Mouse (Mus musculus): ENCODE results near the gene Dock6. TPM values are rescaled to one million over a fixed set of nuclear protein-coding genes. Genes with fewer than 3 reads are reported as not detected.

The Dock6 gene
- polyA plus RNA-seq, 1 experiment = 59.4 TPM

GRCm38 (mm10) chr9:21859606-21860005 lies 7.2 kb upstream of the Dock6 start:
- no peak for TF ChIP-seq CTCF (IDR thresholded peaks at IDR 0.05; ENCODE audit: borderline replicate concordance, extremely low read depth, insufficient read depth, insufficient read length)
- TF ChIP-seq POLR2A (IDR thresholded peaks at IDR 0.05; ENCODE audit: borderline replicate concordance, extremely low read depth, insufficient read depth, insufficient read length, poor library complexity, severe bottlenecking) = no peak
- no peak for DNase-seq (ENCODE audit: low read depth)

DNA sequence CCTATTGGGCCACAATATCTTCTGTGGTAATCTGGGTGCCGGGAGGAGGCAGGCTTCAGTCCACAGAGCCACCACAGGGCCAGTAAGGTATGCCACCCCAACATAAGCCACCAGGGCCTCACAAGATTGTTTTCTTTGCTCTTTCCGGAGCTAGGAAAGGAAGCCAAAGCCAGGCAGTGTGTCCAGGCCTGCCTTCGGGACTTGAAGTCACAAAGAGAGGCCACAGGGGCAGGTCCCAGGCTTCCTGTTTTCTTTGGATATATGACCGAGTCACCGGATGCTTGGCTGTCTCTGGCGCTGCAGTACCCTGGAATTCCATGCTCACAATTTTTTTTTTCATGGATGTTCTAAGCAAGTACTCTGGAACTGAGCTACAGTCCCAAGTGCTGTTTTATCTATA lies 5.6 kb upstream of the Dock6 start:
- no peak for DNase-seq (ENCODE audit: low read depth)
- no peak for TF ChIP-seq POLR2A (IDR thresholded peaks at IDR 0.05; ENCODE audit: borderline replicate concordance, extremely low read depth, insufficient read depth, insufficient read length, poor library complexity, severe bottlenecking)
- no peak for TF ChIP-seq CTCF (IDR thresholded peaks at IDR 0.05; ENCODE audit: borderline replicate concordance, extremely low read depth, insufficient read depth, insufficient read length)

DNA sequence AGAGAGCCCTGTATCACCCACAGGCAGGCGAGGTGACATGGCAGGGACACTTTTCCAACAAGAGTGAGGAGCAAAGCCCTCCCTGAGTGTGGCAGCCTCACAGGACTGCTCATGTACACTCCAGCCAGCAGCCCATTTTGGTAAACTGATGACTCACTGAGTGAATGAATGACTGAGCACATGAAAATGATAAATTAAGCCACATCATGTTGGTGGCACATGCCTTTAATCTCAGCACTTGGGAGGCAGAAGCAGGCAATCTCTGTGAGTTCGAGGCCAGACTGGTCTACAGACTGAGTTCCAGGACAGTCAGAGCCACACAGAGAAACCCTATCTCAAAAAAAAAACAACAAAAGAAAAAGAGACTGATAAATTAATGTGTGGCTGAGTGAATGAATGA lies 5.1 kb upstream of the Dock6 start:
- no peak for DNase-seq (ENCODE audit: low read depth)
- TF ChIP-seq CTCF (IDR thresholded peaks at IDR 0.05; ENCODE audit: borderline replicate concordance, extremely low read depth, insufficient read depth, insufficient read length) (no peak), POLR2A (IDR thresholded peaks at IDR 0.05; ENCODE audit: borderline replicate concordance, extremely low read depth, insufficient read depth, insufficient read length, poor library complexity, severe bottlenecking) (no peak)

- TF ChIP-seq CTCF (IDR thresholded peaks at IDR 0.05; ENCODE audit: borderline replicate concordance, extremely low read depth, insufficient read depth, insufficient read length) (no peak), POLR2A (IDR thresholded peaks at IDR 0.05; ENCODE audit: borderline replicate concordance, extremely low read depth, insufficient read depth, insufficient read length, poor library complexity, severe bottlenecking) (no peak)
- no peak for DNase-seq (ENCODE audit: low read depth)
These were observed 2.5 kb upstream of the Dock6 start for GRCm38 (mm10) chr9:21854894-21855293.

DNA sequence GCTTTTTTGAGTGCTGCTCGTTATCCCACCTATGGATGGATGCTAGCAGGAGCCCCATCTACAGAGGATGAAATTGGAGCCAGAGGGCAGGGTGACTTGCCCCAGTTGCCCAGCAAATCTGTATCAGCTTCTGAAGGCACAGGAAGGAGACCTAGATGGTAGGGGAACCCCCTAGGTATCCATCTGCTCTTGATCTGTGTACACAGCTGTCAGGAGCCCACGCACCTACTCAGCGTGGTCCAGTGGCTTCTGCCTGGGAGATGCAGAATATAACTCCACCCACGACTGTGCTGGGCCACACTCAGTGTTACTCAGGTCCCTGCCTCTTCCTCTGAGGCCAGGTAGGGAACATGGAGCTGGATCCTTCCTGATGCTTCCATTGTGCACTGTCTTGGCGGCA lies 1.5 kb upstream of the Dock6 start:
- DNase-seq (ENCODE audit: low read depth) = no peak
- TF ChIP-seq POLR2A (IDR thresholded peaks at IDR 0.05; ENCODE audit: borderline replicate concordance, extremely low read depth, insufficient read depth, insufficient read length, poor library complexity, severe bottlenecking) (no peak), CTCF (IDR thresholded peaks at IDR 0.05; ENCODE audit: borderline replicate concordance, extremely low read depth, insufficient read depth, insufficient read length) (no peak)

- TF ChIP-seq POLR2A (IDR thresholded peaks at IDR 0.05; ENCODE audit: borderline replicate concordance, extremely low read depth, insufficient read depth, insufficient read length, poor library complexity, severe bottlenecking) (no peak), CTCF (IDR thresholded peaks at IDR 0.05; ENCODE audit: borderline replicate concordance, extremely low read depth, insufficient read depth, insufficient read length) (no peak)
- DNase-seq (ENCODE audit: low read depth) = no peak
These were observed 1.4 kb downstream of the Dock6 start for GRCm38 (mm10) chr9:21851084-21851483.

- DNase-seq (ENCODE audit: low read depth) = no peak
- no peak for TF ChIP-seq POLR2A (IDR thresholded peaks at IDR 0.05; ENCODE audit: borderline replicate concordance, extremely low read depth, insufficient read depth, insufficient read length, poor library complexity, severe bottlenecking)
- TF ChIP-seq CTCF (IDR thresholded peaks at IDR 0.05; ENCODE audit: borderline replicate concordance, extremely low read depth, insufficient read depth, insufficient read length) = no peak
These were observed 2.5 kb downstream of the Dock6 start for GRCm38 (mm10) chr9:21849691-21850677.

DNA sequence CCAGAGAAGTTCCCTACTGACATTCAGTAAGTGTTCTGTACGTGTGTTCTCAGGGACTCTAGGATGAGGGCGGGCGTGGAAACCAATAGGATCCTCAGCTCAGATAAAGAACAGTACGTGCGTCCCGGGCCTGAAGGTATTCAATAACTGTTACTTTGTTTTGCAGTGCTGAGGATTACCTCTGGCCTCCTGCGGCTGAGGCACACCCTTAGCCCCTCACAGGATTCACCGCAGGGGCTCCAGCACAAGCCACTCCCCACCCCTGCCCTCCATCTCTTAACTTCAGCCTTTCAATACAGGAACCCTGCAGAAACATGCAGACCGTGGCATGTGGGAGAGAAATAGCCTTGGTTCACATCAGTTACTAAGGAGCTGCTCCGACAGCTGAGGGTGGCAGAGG lies 4.5 kb downstream of the Dock6 start:
- no peak for DNase-seq (ENCODE audit: low read depth)
- TF ChIP-seq POLR2A (IDR thresholded peaks at IDR 0.05; ENCODE audit: borderline replicate concordance, extremely low read depth, insufficient read depth, insufficient read length, poor library complexity, severe bottlenecking) = no peak
- no peak for TF ChIP-seq CTCF (IDR thresholded peaks at IDR 0.05; ENCODE audit: borderline replicate concordance, extremely low read depth, insufficient read depth, insufficient read length)

DNA sequence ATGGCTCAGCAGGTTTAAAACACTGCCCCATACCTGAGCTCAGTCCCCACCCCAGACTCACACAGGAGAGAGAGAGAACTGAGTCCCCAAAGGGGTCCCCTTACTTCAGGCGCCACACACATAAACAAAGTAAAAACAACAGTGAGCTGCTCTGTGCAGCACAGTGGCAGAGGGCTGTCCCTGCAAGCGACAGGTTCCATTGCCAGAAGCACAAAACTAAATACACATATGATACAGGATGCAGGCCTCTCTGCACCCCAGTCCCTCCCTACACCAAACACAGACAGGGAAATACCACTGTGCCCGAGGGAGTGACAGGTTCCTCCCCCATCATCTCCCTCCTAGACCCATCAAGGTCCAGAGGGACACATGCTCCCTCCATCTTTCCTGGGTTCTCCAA lies 5.0 kb downstream of the Dock6 start:
- TF ChIP-seq POLR2A (IDR thresholded peaks at IDR 0.05; ENCODE audit: borderline replicate concordance, extremely low read depth, insufficient read depth, insufficient read length, poor library complexity, severe bottlenecking) (no peak), CTCF (IDR thresholded peaks at IDR 0.05; ENCODE audit: borderline replicate concordance, extremely low read depth, insufficient read depth, insufficient read length) (no peak)
- no peak for DNase-seq (ENCODE audit: low read depth)

- peak; percentile 12 for DNase-seq (ENCODE audit: low read depth)
- TF ChIP-seq POLR2A (IDR thresholded peaks at IDR 0.05; ENCODE audit: borderline replicate concordance, extremely low read depth, insufficient read depth, insufficient read length, poor library complexity, severe bottlenecking) = no peak
- no peak for TF ChIP-seq CTCF (IDR thresholded peaks at IDR 0.05; ENCODE audit: borderline replicate concordance, extremely low read depth, insufficient read depth, insufficient read length)
These were observed 5.6 kb downstream of the Dock6 start for GRCm38 (mm10) chr9:21846755-21847341.

GRCm38 (mm10) chr9:21845381-21846080 lies 6.9 kb downstream of the Dock6 start:
- TF ChIP-seq POLR2A (IDR thresholded peaks at IDR 0.05; ENCODE audit: borderline replicate concordance, extremely low read depth, insufficient read depth, insufficient read length, poor library complexity, severe bottlenecking) (no peak), CTCF (IDR thresholded peaks at IDR 0.05; ENCODE audit: borderline replicate concordance, extremely low read depth, insufficient read depth, insufficient read length) (no peak)
- no peak for DNase-seq (ENCODE audit: low read depth)

Data from brain, embryonic 14.5 days (tissue).